Comparison of ENCODE assay signal across 34 mouse cellular contexts in genomic region chr7:75561134-75561533, GRCm38 (mm10).
"Had no signal": no experiment of that assay in that cellular context is flagged by ENCODE, and none has a peak within 500 bp of the region (broad histone marks: within the 10 kb centered on the region; RNA-seq: fewer than 3 reads in every experiment).

No protein-coding gene starts in this region.

- H3K4me2 ChIP-seq: heart, embryonic 11.5 days; heart, embryonic 12.5 days; heart, embryonic 13.5 days; heart, embryonic 15.5 days; hindbrain, embryonic 12.5 days; hindbrain, embryonic 13.5 days; hindbrain, embryonic 14.5 days; hindbrain, embryonic 15.5 days; intestine, embryonic 15.5 days; kidney, embryonic 15.5 days had no signal

- H3K27ac ChIP-seq: heart, embryonic 10.5 days; heart, embryonic 13.5 days; heart, embryonic 15.5 days; hindbrain, embryonic 10.5 days; hindbrain, embryonic 12.5 days; hindbrain, embryonic 13.5 days; hindbrain, embryonic 14.5 days; hindbrain, embryonic 15.5 days; hindbrain, postnatal 0 days; intestine, embryonic 15.5 days; kidney, embryonic 15.5 days; kidney, postnatal 0 days; layer of hippocampus, adult 2 months; left cerebral cortex, adult 2 months had no signal

- DNase-seq: heart, postnatal 10 days; heart, postnatal 14 days; heart, postnatal 36 days; heart, postnatal 4 days; kidney, adult 11 months; kidney, adult 18-20 months; kidney, adult 2 months; kidney, adult 8-10 months; kidney, postnatal 10 days; kidney, postnatal 14 days; kidney, postnatal 25 days; kidney, postnatal 36 days; kidney, postnatal 4 days; layer of hippocampus, adult 9-11 months; layer of hippocampus, postnatal 36 days had no signal

- H3K9ac ChIP-seq: heart, embryonic 12.5 days; heart, embryonic 13.5 days; heart, embryonic 15.5 days; hindbrain, embryonic 12.5 days; hindbrain, embryonic 13.5 days; hindbrain, embryonic 14.5 days; hindbrain, embryonic 15.5 days; intestine, embryonic 15.5 days; kidney, embryonic 15.5 days had no signal

- ATAC-seq: hindbrain, embryonic 16.5 days; hindbrain, postnatal 0 days; inflammation-experienced regulatory T-cells, adult 6 months; intestine, embryonic 15.5 days; intestine, postnatal 0 days had no signal

- H3K4me3 ChIP-seq: heart, embryonic 10.5 days; heart, embryonic 12.5 days; heart, embryonic 13.5 days; heart, embryonic 15.5 days; hindbrain, embryonic 10.5 days; hindbrain, embryonic 12.5 days; hindbrain, embryonic 13.5 days; hindbrain, embryonic 15.5 days; intestine, embryonic 15.5 days; kidney, embryonic 15.5 days; layer of hippocampus, adult 2 months; left cerebral cortex, adult 2 months had no signal

- H3K4me1 ChIP-seq: hindbrain, embryonic 15.5 days had no signal

- H3K27me3 ChIP-seq: heart, embryonic 12.5 days; heart, embryonic 13.5 days; heart, embryonic 15.5 days; hindbrain, embryonic 12.5 days; hindbrain, embryonic 13.5 days; hindbrain, embryonic 15.5 days; intestine, embryonic 15.5 days; kidney, embryonic 15.5 days had no signal

- H3K9me3 ChIP-seq: heart, embryonic 10.5 days; heart, embryonic 12.5 days; heart, embryonic 13.5 days; heart, embryonic 15.5 days; hindbrain, embryonic 10.5 days; hindbrain, embryonic 12.5 days; hindbrain, embryonic 13.5 days; hindbrain, embryonic 15.5 days; intestine, embryonic 15.5 days; kidney, embryonic 15.5 days had no signal

- H3K36me3 ChIP-seq: heart, embryonic 10.5 days; heart, embryonic 12.5 days; heart, embryonic 15.5 days; hindbrain, embryonic 10.5 days; hindbrain, embryonic 12.5 days; hindbrain, embryonic 13.5 days; hindbrain, embryonic 15.5 days; intestine, embryonic 15.5 days; kidney, embryonic 15.5 days had no signal
